Mouse (Mus musculus) CH12.LX (cell line): ENCODE results near the gene Cramp1l.

Experiments used
- UBTF ChIP-seq: IDR thresholded peaks from 2 replicates; pipeline ENCODE4 v1.6.1; 2012; ENCODE audit warnings: low read depth, mild to moderate bottlenecking, inconsistent platforms, low read length, improper control_type of control experiment, moderate library complexity
- ZC3H11A ChIP-seq: IDR thresholded peaks from 2 replicates; pipeline ENCODE4 v1.6.1; 2012; ENCODE audit warnings: low read depth, mild to moderate bottlenecking, inconsistent platforms, low read length, improper control_type of control experiment

- TF ChIP-seq UBTF = no peak; the same call in 1 of the 2 replicates
- TF ChIP-seq ZC3H11A = no peak
These were observed 582 bp downstream of the Cramp1l start for GRCm38 (mm10) chr17:25014841-25015570.
